Mouse (Mus musculus): ENCODE results near the gene Anapc13.

The Anapc13 gene

GRCm38 (mm10) chr9:102675922-102676321 lies 49.8 kb downstream of the Anapc13 start:
- DNase-seq (ENCODE audit: extremely low read depth, insufficient read length, low spot score): no peak

GRCm38 (mm10) chr9:102681470-102681869 lies 55.4 kb downstream of the Anapc13 start:
- no peak for DNase-seq (ENCODE audit: extremely low read depth, insufficient read length, low spot score)

All from 3134 (cell line).